Mouse (Mus musculus) kidney, adult 2 months (tissue): ENCODE measurements around the gene Eed.

Experiments used
- CTCF ChIP-seq: fragments of 200-500 bp; conservative IDR thresholded peaks from 2 replicates; pipeline ENCODE4 v1.5.1; 2011; ENCODE audit warnings: low read depth, mild to moderate bottlenecking, control low read depth, low read length, moderate library complexity, mixed read lengths; ENCODE audit not compliant: insufficient read depth, insufficient read length
- POLR2A ChIP-seq: fragments of 200-500 bp; IDR thresholded peaks from one replicate; pipeline ENCODE4 v1.6.1; 2011; ENCODE audit warnings: low read depth, low read length, control low read depth

GRCm38 (mm10) chr7:89984421-89984820, 3.6 kb upstream of the Eed start:
- TF ChIP-seq CTCF: no peak
- no peak for TF ChIP-seq POLR2A
